Mouse (Mus musculus): ENCODE data around the gene Gm5965.
A peak's percentile ranks its signal among the peaks of the same experiment; 100 is the strongest.
"Not testable (repeated sequence)": the region's sequence is repeated elsewhere in the genome, so short reads cannot be mapped to it uniquely, and the experiment has no call there.

Gene Gm5965

GRCm38 (mm10) chr16:88777596-88777995, at the start of gene Gm5965:
Gene Gm5965, plus strand, starts transcription at chr16:88777896.
- TF ChIP-seq GATA4 (IDR thresholded peaks at IDR 0.05; ENCODE audit: insufficient replicate concordance, low read length) = no peak

- no peak for TF ChIP-seq GATA4 (IDR thresholded peaks at IDR 0.05; ENCODE audit: insufficient replicate concordance, low read length)
Measured at GRCm38 (mm10) chr16:88728812-88729275, 48.9 kb upstream of the Gm5965 start, which contains the start of gene Krtap13-1. Gene Krtap13-1, plus strand, starts transcription at chr16:88728862.

DNA sequence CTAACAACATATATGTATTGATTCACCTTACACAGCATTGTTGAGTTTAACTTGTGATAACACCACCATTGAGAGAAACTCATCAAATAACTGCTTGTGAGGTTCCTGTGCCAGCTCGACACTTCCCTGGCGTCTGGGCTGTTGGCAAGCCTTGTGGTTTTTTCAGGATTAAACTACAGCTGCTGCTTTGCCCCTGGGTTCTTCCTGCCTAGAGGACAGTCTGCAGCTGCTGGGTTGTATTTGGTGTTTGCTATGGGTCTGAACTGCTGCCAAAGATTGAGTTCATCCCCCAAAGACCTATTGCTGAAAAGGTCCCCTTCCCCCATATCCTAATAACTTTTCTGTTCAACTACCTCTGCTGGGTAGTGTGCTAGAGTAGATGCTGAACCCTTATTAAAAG, 42.3 kb upstream of the Gm5965 start:
- TF ChIP-seq GATA4 (IDR thresholded peaks at IDR 0.05; ENCODE audit: insufficient replicate concordance, low read length) = no peak

DNA sequence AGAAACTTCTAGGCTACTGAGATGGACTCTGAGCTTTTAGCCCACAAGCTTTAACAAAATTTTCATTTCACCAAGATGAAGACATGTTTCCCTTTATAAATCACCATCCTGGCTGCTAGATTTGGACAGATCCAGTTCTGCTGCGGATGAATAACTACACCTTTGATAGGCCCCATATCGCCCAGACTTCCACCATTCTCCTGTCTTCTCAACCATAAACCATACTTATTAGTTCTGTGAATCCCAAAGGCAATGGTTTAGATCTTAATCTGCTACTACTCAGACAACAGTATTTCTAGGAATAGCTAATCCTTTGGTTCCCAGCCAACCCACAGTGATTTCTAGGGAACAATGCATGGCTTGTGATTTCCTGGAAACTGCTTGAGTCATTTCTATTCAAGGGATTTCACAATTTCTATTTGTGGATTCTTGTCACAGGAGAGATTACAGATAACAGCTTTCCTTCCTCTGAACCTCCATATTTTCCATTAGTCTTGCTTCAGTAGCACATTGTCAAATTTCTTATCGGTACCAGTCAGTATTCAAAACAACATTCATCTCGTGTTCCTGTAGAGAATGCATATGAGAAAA, 32.9 kb upstream of the Gm5965 start:
- peak; percentile 89 for TF ChIP-seq GATA4 (IDR thresholded peaks at IDR 0.05; ENCODE audit: insufficient replicate concordance, low read length)

DNA sequence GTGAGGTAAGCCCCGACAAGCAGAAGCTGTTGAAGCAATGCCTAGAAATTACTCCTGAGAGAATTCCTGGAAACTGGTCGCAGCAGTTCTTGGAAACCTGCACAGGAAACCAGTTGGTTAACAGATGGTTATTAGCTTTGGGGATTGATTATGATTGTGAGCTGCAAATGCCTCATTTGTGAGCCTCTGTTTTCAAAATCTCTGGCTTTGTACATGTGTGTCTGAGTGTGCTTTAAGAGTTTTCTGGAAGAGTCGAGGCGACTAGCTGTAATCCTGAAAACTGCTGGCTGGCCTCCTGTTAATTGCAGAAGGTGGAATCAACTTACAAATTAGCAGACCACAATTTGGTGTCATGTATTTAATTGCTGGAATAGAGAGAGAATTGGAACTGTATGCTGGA, 29.8 kb upstream of the Gm5965 start:
- no peak for TF ChIP-seq GATA4 (IDR thresholded peaks at IDR 0.05; ENCODE audit: insufficient replicate concordance, low read length)

DNA sequence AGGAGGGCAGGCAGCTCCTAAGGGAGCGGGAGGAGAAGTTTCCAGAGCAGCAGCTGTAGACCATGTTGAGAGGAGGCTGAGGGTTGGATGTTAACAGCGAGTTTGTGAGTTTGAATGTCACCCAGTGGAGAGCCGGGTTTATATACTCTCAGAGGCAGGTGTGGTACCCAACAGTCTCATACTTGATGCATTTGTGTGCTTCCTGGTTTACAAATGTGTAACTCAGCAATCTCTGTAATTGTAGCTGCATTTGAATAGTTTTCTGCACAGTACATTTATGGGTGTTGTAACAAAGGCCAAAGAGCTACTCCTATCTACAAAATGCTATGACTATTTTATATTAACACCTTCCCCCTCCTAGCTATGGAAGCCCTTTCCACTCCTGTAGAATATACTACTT, 26.2 kb upstream of the Gm5965 start, which contains the start of gene Krtap13:
Krtap13 (minus strand) TSS at position 101 of the 400 bp plus-strand sequence.
- TF ChIP-seq GATA4 (IDR thresholded peaks at IDR 0.05; ENCODE audit: insufficient replicate concordance, low read length) = not testable (repeated sequence)

DNA sequence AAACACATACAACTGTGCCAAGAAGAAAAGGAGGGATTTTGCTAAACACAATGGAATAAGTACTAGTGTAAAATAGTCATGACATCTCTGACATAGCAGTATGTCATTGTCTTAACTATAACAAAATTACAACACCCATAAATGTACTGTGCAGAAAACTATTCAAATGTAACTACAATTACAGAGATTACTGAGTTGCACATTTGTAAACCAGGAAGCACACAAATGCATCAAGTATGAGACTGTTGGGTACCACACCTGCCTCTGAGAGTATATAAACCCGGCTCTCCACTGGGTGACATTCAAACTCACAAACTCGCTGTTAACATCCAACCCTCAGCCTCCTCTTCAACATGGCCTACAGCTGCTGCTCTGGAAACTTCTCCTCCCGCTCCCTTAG, 19.1 kb upstream of the Gm5965 start, which contains the start of gene 2310034C09Rik:
2310034C09Rik (plus strand) TSS at position 301 of the 400 bp plus-strand sequence.
- not testable (repeated sequence) for TF ChIP-seq GATA4 (IDR thresholded peaks at IDR 0.05; ENCODE audit: insufficient replicate concordance, low read length)

DNA sequence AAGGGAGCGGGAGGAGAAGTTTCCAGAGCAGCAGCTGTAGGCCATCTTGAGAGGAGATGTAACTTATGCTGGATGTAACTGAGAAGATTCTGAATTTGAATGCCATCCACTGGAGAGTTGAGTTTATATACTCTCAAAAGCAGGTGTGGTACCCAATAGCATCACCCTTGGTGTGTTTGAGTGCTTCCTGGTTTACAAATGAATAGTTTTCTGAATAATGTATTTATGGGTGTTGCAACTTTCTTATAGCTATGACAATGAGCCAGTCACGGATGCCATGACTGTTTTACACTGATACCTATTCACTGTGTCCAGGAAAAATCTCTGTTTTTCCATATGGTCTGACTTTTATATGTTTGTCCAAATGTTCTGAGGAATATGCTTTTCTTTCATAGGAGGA, 3.6 kb upstream of the Gm5965 start, which contains the start of gene 2310057N15Rik:
2310057N15Rik (minus strand) TSS at position 101 of the 400 bp plus-strand sequence.
- no peak for TF ChIP-seq GATA4 (IDR thresholded peaks at IDR 0.05; ENCODE audit: insufficient replicate concordance, low read length)

DNA sequence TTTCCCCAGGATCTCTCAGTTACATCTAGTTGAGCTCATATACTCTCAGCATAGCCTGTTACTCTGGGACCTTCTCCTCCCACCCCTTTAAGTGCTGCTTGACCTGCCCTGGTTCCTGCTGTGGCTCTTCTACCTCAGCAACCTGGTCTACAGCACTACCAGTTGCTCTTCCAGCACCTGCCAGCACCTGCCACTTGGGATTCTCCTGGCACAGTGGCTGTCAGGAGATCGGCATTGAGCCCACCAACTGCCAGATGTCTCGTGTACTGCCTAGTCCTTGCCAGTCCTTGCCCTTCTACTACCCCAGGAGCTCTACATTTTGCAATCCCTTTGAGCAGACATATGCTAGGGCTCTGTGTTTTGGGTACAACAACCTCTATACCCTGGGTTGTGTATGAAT, 9.1 kb downstream of the Gm5965 start:
- TF ChIP-seq GATA4 (IDR thresholded peaks at IDR 0.05; ENCODE audit: insufficient replicate concordance, low read length) = no peak

DNA sequence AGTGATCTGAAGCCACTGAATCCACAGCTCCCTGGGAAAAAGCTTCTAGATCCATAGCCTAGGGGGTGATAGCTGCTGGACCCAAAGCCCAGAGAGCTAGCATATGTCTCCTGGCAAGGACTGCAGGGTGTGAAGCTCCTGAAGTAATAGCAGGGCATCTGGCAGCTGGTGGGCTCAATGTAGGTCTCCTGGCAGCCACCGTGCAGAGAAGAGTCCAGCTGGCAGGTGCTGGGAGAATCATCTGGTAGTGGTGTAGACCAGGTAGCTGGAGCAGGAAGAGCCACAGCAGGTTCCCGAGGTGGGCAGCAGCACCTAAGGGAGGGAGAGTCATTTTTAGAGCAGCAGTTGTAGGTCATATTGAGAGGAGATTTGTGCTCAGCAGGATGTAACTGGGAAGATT, 34.1 kb downstream of the Gm5965 start, which contains the start of gene Gm20741:
Gm20741 (minus strand) TSS at position 394 of the 400 bp plus-strand sequence.
- no peak for TF ChIP-seq GATA4 (IDR thresholded peaks at IDR 0.05; ENCODE audit: insufficient replicate concordance, low read length)

DNA sequence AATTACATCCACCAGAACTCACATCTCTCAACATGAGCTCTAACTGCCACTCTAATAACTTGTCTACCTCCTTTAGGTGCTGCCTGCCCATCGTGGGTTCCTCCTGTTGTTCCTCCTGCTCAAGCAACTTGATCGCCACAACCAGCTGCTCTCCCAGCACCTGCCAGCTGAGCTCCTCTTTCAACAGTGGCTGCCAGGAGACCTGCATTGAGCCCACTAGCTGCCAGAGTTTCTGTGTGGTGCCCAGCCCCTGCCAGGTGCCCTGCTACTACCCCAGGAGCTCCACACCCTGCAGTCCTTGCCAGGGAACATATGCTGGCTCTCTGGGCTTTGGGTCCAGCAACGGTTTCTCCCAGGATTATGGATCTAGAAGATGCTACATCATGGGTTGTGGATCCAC, 42.4 kb downstream of the Gm5965 start, which contains the start of gene Krtap15:
Krtap15 (plus strand) TSS at position 150 of the 400 bp plus-strand sequence.
- no peak for TF ChIP-seq GATA4 (IDR thresholded peaks at IDR 0.05; ENCODE audit: insufficient replicate concordance, low read length)

GRCm38 (mm10) chr16:88823736-88824135, 46.0 kb downstream of the Gm5965 start:
- TF ChIP-seq GATA4 (IDR thresholded peaks at IDR 0.05; ENCODE audit: insufficient replicate concordance, low read length) = no peak

- TF ChIP-seq GATA4 (IDR thresholded peaks at IDR 0.05; ENCODE audit: insufficient replicate concordance, low read length) = no peak
Measured at GRCm38 (mm10) chr16:88826095-88826652, 48.5 kb downstream of the Gm5965 start, which contains the start of gene Krtap14. Gene Krtap14, minus strand, starts transcription at chr16:88826145.

DNA sequence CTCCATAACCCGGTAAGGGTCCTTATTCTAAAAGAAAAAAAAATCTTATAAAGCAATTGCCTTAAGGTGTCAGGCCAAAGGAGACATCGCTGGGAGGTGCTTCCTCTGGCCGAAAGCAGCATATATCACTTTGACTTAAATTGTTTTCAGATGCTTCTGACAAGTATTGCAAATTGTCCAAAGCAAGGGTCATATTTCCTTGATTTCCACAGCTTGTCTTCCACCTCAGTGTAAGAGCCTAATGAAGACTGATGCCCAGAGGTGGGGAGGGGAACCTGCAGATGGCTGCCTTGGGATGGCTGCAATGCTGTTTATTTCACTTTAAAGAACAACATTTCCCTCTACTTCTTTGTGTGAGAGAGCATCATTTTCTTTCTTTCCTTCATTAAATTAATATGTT, 49.3 kb downstream of the Gm5965 start:
- TF ChIP-seq GATA4 (IDR thresholded peaks at IDR 0.05; ENCODE audit: insufficient replicate concordance, low read length) = no peak

All from liver, adult (tissue).